Mouse (Mus musculus) forebrain, embryonic 15.5 days (tissue): ENCODE results near the gene Il27. TPM values are rescaled to one million over a fixed set of nuclear protein-coding genes. Genes with fewer than 3 reads are reported as not detected.
A peak's percentile ranks its signal among the peaks of the same experiment; 100 is the strongest.

ENCODE experiments used
- ATAC-seq: fragments of 200-750 bp; cut with Nextera tagmentation; replicated peaks from 2 replicates; pipeline ENCODE4 v1.8.0; 2017; ENCODE audit warnings: mild to moderate bottlenecking, moderate TSS enrichment, moderate library complexity
- H3K27ac ChIP-seq: fragments of 300-500 bp; sonication (generic); replicated peaks from 2 replicates; pipeline ENCODE4 v1.5.1; 2015; ENCODE audit warnings: mild to moderate bottlenecking, inconsistent platforms
- H3K27me3 ChIP-seq: fragments of 300-500 bp; sonication (generic); 2 replicates; pipeline ENCODE4 v1.6.1; 2015; ENCODE audit warnings: inconsistent platforms
- H3K36me3 ChIP-seq: fragments of 300-500 bp; sonication (generic); 2 replicates; pipeline ENCODE4 v1.6.1; 2015; ENCODE audit warnings: mild to moderate bottlenecking, inconsistent platforms
- H3K4me1 ChIP-seq: fragments of 300-500 bp; sonication (generic); 2 replicates; pipeline ENCODE4 v1.6.1; 2015; ENCODE audit warnings: inconsistent platforms
- H3K4me2 ChIP-seq: fragments of 300-500 bp; sonication (generic); replicated peaks from 2 replicates; pipeline ENCODE4 v1.6.1; 2015; ENCODE audit warnings: mild to moderate bottlenecking, inconsistent platforms
- H3K4me3 ChIP-seq: fragments of 300-500 bp; sonication (generic); 2 replicates; pipeline ENCODE4 v1.5.1; 2015; ENCODE audit warnings: mild to moderate bottlenecking, inconsistent platforms
- H3K9ac ChIP-seq: fragments of 300-500 bp; sonication (generic); replicated peaks from 2 replicates; pipeline ENCODE4 v1.6.1; 2015; ENCODE audit warnings: mild to moderate bottlenecking, inconsistent platforms
- H3K9me3 ChIP-seq: fragments of 300-500 bp; sonication (generic); 2 replicates; pipeline ENCODE4 v1.6.1; 2016; ENCODE audit warnings: inconsistent platforms
- WGBS: fragments of 180-500 bp; shearing (Covaris S2); methylation state at CpG from one replicate; pipeline ENCODE4 v1.1.7; 2015; ENCODE audit warnings: mixed read lengths; 5-methylcytosine and 5-hydroxymethylcytosine counted together
- microRNA-seq: library from miRNA; unstranded; fragments of <30 nt; microRNA quantifications from one replicate; pipeline ENCODE4, GENCODE M21; 2016
- polyA plus RNA-seq: library from polyadenylated mRNA; unstranded; fragments of >200 nt; fragmentation: Nextera tagmentation; extraction: Ambion mirVana; gene quantifications from 2 replicates; pipeline ENCODE4 v1.2.1, GENCODE M21; 2015

Il27 gene
- polyA plus RNA-seq, 1 experiment from 2014 or later = not detected

GRCm38 (mm10) chr7:126576946-126577345 is 17.8 kb downstream of the Il27 start:
- WGBS = 50% methylated on average over 8 of the region's 8 CpGs
- Histone ChIP-seq H3K4me3 (no peak overlapping the region), H3K4me2 (no peak overlapping the region), H3K4me1 (peaks cover 6% of the 10 kb centered on the region), H3K27me3 (no peaks in the 10 kb centered on the region), H3K27ac (no peak overlapping the region), H3K36me3 (peaks cover 24% of the 10 kb centered on the region), H3K9ac (no peak overlapping the region), H3K9me3 (no peaks in the 10 kb centered on the region)
- no peak for ATAC-seq

GRCm38 (mm10) chr7:126566094-126566765 is 28.5 kb downstream of the Il27 start, which contains the start of gene Eif3c:
Gene Eif3c, minus strand, starts transcription at chr7:126566411.
- Histone ChIP-seq H3K4me3 (peak within 1 kb of the TSS; percentile 83), H3K4me2 (peak within 1 kb of the TSS; percentile 85), H3K27me3 (no peaks in the 10 kb centered on the region), H3K9me3 (no peaks in the 10 kb centered on the region), H3K9ac (peak within 1 kb of the TSS; percentile 82), H3K27ac (peak within 1 kb of the TSS; percentile 80), H3K4me1 (peaks cover 11% of the 10 kb centered on the region), H3K36me3 (peaks cover 26% of the 10 kb centered on the region)
- under 1% methylated on average over 46 of the region's 46 CpGs for WGBS
- peak; percentile 96 for ATAC-seq

- 1% methylated on average over 26 of the region's 28 CpGs for WGBS
- Histone ChIP-seq H3K4me3 (peak overlapping the region; percentile 83), H3K9me3 (no peaks in the 10 kb centered on the region), H3K36me3 (peaks cover 32% of the 10 kb centered on the region), H3K4me2 (peak overlapping the region; percentile 85), H3K9ac (peak overlapping the region; percentile 82), H3K27me3 (no peaks in the 10 kb centered on the region), H3K27ac (peak overlapping the region; percentile 80), H3K4me1 (peaks cover 11% of the 10 kb centered on the region)
- ATAC-seq = no peak
Measured at GRCm38 (mm10) chr7:126565693-126566092, 29.0 kb downstream of the Il27 start.

GRCm38 (mm10) chr7:126556635-126557034 is 38.1 kb downstream of the Il27 start:
- Histone ChIP-seq H3K4me2 (no peak overlapping the region), H3K27me3 (no peaks in the 10 kb centered on the region), H3K9me3 (no peaks in the 10 kb centered on the region), H3K27ac (no peak overlapping the region), H3K4me1 (no peaks in the 10 kb centered on the region), H3K4me3 (no peak overlapping the region), H3K9ac (no peak overlapping the region), H3K36me3 (peaks cover 92% of the 10 kb centered on the region)
- 98% methylated on average over 5 of the region's 5 CpGs for WGBS
- ATAC-seq = no peak

- no peak overlapping the region for H3K27ac ChIP-seq
- no peaks in the 10 kb centered on the region for H3K9me3 ChIP-seq
- no peak overlapping the region for H3K4me2 ChIP-seq
- H3K4me3 ChIP-seq = no peak overlapping the region
- H3K36me3 ChIP-seq = peaks cover 94% of the 10 kb centered on the region
- H3K4me1 ChIP-seq = no peaks in the 10 kb centered on the region
- no peak for ATAC-seq
- WGBS = 94% methylated on average over 1 of the region's 1 CpGs
- no peaks in the 10 kb centered on the region for H3K27me3 ChIP-seq
- no peak overlapping the region for H3K9ac ChIP-seq
Measured at GRCm38 (mm10) chr7:126554796-126555195, 39.9 kb downstream of the Il27 start.

- peaks cover 58% of the 10 kb centered on the region for H3K36me3 ChIP-seq
- no peak overlapping the region for H3K4me2 ChIP-seq
- WGBS = 88% methylated on average over 2 of the region's 2 CpGs
- no peaks in the 10 kb centered on the region for H3K9me3 ChIP-seq
- ATAC-seq = no peak
- no peak overlapping the region for H3K27ac ChIP-seq
- H3K4me3 ChIP-seq = no peak overlapping the region
- no peaks in the 10 kb centered on the region for H3K4me1 ChIP-seq
- no peak overlapping the region for H3K9ac ChIP-seq
- H3K27me3 ChIP-seq = no peaks in the 10 kb centered on the region
Measured at GRCm38 (mm10) chr7:126545631-126546030, 49.1 kb downstream of the Il27 start.

- Histone ChIP-seq H3K9me3 (no peaks in the 10 kb centered on the region), H3K36me3 (peaks cover 19% of the 10 kb centered on the region), H3K4me2 (no peak overlapping the region), H3K27me3 (peaks cover 6% of the 10 kb centered on the region), H3K27ac (no peak overlapping the region), H3K4me1 (no peaks in the 10 kb centered on the region), H3K9ac (no peak overlapping the region), H3K4me3 (no peak overlapping the region)
- no peak for ATAC-seq
- WGBS = 84% methylated on average over 1 of the region's 1 CpGs
Measured at GRCm38 (mm10) chr7:126541661-126542060, 53.1 kb downstream of the Il27 start.

Small RNAs within 50 kb of the gene (microRNA-seq; reads per million reads assigned to microRNA genes)
- gene Mir7059 = not detected

Other genes starting within 250 kb of the Il27 start
- 0.67 and 1.1 TPM in 2 replicates for gene Lat, start 225.4 kb downstream of the Il27 start, polyA plus RNA-seq
- 72.9 and 75.8 TPM in 2 replicates for gene Spns1, start 217.5 kb downstream of the Il27 start, polyA plus RNA-seq
- 2.6 and 3.0 TPM in 2 replicates for gene Nfatc2ip, start 198.2 kb downstream of the Il27 start, polyA plus RNA-seq
- not detected in 2 replicates for gene Cd19, start 180.1 kb downstream of the Il27 start, polyA plus RNA-seq
- 23.6 and 26.9 TPM in 2 replicates for gene Rabep2, start 166.2 kb downstream of the Il27 start, polyA plus RNA-seq
- 0.20 and 0.37 TPM in 2 replicates for gene Atp2a1, start 131.8 kb downstream of the Il27 start, polyA plus RNA-seq
- 69.1 and 72.7 TPM in 2 replicates for gene Sh2b1, start 119.5 kb downstream of the Il27 start, polyA plus RNA-seq
- gene Tufm, start 107.6 kb downstream of the Il27 start, polyA plus RNA-seq = 127 and 130 TPM in 2 replicates
- 65.2 and 69.0 TPM in 2 replicates for gene Atxn2l, start 91.5 kb downstream of the Il27 start, polyA plus RNA-seq
- gene Eif3c, start 28.5 kb downstream of the Il27 start, polyA plus RNA-seq = 196 TPM in 2 replicates
- 0.25 and 0.32 TPM in 2 replicates for gene Apobr, start 10.0 kb downstream of the Il27 start, polyA plus RNA-seq
- 31.7 and 34.3 TPM in 2 replicates for gene Cln3, start 9.1 kb downstream of the Il27 start, polyA plus RNA-seq
- 4.9 and 5.9 TPM in 2 replicates for gene Nupr1, start 35.9 kb upstream of the Il27 start, polyA plus RNA-seq
- gene Sgf29, start 54.4 kb upstream of the Il27 start, polyA plus RNA-seq = 54.7 and 55.4 TPM in 2 replicates
- 2.8 TPM in 2 replicates for gene Sult1a1, start 81.5 kb upstream of the Il27 start, polyA plus RNA-seq
- 141 and 158 TPM in 2 replicates for gene Bola2, start 100.5 kb upstream of the Il27 start, polyA plus RNA-seq
- gene Slx1b, start 100.8 kb upstream of the Il27 start, polyA plus RNA-seq = 17.5 and 18.0 TPM in 2 replicates
- 99.8 and 108 TPM in 2 replicates for gene Coro1a, start 112.8 kb upstream of the Il27 start, polyA plus RNA-seq
- 101 and 102 TPM in 2 replicates for gene Mapk3, start 164.7 kb upstream of the Il27 start, polyA plus RNA-seq
- 1.5 and 1.7 TPM in 2 replicates for gene Gdpd3, start 171.4 kb upstream of the Il27 start, polyA plus RNA-seq
- gene Ypel3, start 182.0 kb upstream of the Il27 start, polyA plus RNA-seq = 207 and 213 TPM in 2 replicates
- gene Tbx6, start 186.5 kb upstream of the Il27 start, polyA plus RNA-seq = 0.41 and 0.65 TPM in 2 replicates
- gene Ppp4c, start 197.6 kb upstream of the Il27 start, polyA plus RNA-seq = 215 TPM in 2 replicates
- 35.1 and 38.1 TPM in 2 replicates for gene Fam57b, start 202.7 kb upstream of the Il27 start, polyA plus RNA-seq
- gene 4930451I11Rik, start 236.7 kb upstream of the Il27 start, polyA plus RNA-seq = not detected in 2 replicates